Mouse (Mus musculus) liver, postnatal 0 days (tissue): ENCODE measurements around the gene Tex29. TPM values are rescaled to one million over a fixed set of nuclear protein-coding genes. Genes with fewer than 3 reads are reported as not detected.

Experiments used
- ATAC-seq: fragments of 200-750 bp; cut with Nextera tagmentation; 2 replicates; pipeline ENCODE4 v1.8.0; 2017; ENCODE audit warnings: mild to moderate bottlenecking, moderate library complexity
- DNase-seq: peaks from one replicate; pipeline ENCODE4 v3.0.0-alpha.2; 2016
- H3K27ac ChIP-seq: fragments of 300-500 bp; sonication (generic); 2 replicates; pipeline ENCODE4 v1.5.1; 2014; ENCODE audit warnings: antibody characterized with exemption, moderate library complexity, mild to moderate bottlenecking, low read depth
- H3K27me3 ChIP-seq: fragments of 300-500 bp; sonication (generic); 2 replicates; pipeline ENCODE4 v1.6.1; 2014; ENCODE audit warnings: low read length, control low read depth, mixed read lengths; ENCODE audit not compliant: insufficient read depth
- H3K36me3 ChIP-seq: fragments of 300-500 bp; sonication (generic); replicated peaks from 2 replicates; pipeline ENCODE4 v1.6.1; 2014; ENCODE audit warnings: mild to moderate bottlenecking, control low read depth, low read length, moderate library complexity, mixed read lengths; ENCODE audit not compliant: insufficient read depth
- H3K4me1 ChIP-seq: fragments of 300-500 bp; sonication (generic); 2 replicates; pipeline ENCODE4 v1.6.1; 2014; ENCODE audit warnings: antibody characterized with exemption, mild to moderate bottlenecking, control low read depth; ENCODE audit not compliant: insufficient read depth
- H3K4me2 ChIP-seq: fragments of 300-500 bp; sonication (generic); 2 replicates; pipeline ENCODE4 v1.6.1; 2014; ENCODE audit warnings: low read depth, mild to moderate bottlenecking, low read length, moderate library complexity, mixed read lengths
- H3K4me3 ChIP-seq: fragments of 300-500 bp; sonication (generic); 2 replicates; pipeline ENCODE4 v1.5.1; 2014; ENCODE audit warnings: low read depth, low read length
- H3K9ac ChIP-seq: fragments of 300-500 bp; sonication (generic); replicated peaks from 2 replicates; pipeline ENCODE4 v1.6.1; 2014; ENCODE audit warnings: mild to moderate bottlenecking, moderate library complexity
- H3K9me3 ChIP-seq: fragments of 300-500 bp; sonication (generic); 2 replicates; pipeline ENCODE4 v1.6.1; 2016; ENCODE audit warnings: mild to moderate bottlenecking, control low read depth, low read length, mixed read lengths
- CTCF ChIP-seq: sonication (generic); IDR thresholded peaks from 2 replicates; pipeline ENCODE4 v1.5.1; 2016; ENCODE audit warnings: antibody characterized with exemption, low read depth
- EP300 ChIP-seq: IDR thresholded peaks from 2 replicates; pipeline ENCODE4 v1.6.1; 2016; ENCODE audit warnings: antibody characterized with exemption, low read depth, mild to moderate bottlenecking
- WGBS: fragments of 180-500 bp; shearing (Covaris S2); extraction: QIAGEN DNeasy Blood & Tissue Kit; methylation state at CpG from one replicate; pipeline ENCODE4 v1.1.7; 2014; ENCODE audit not compliant: insufficient replicate concordance; 5-methylcytosine and 5-hydroxymethylcytosine counted together
- polyA plus RNA-seq: library from polyadenylated mRNA; unstranded; fragments of >200 nt; fragmentation: Nextera tagmentation; extraction: Ambion mirVana; gene quantifications from 2 replicates; pipeline ENCODE4 v1.2.1, GENCODE M21; 2015

The Tex29 gene
- polyA plus RNA-seq, 1 experiment from 2014 or later = not detected

GRCm38 (mm10) chr8:11813801-11814200 lies 26.5 kb upstream of the Tex29 start:
- H3K27me3 ChIP-seq = no peaks in the 10 kb centered on the region
- DNase-seq = no peak
- no peak for TF ChIP-seq CTCF
- no peak for TF ChIP-seq EP300
- peak overlapping the region; percentile 55; the same call in 1 of the 2 replicates for H3K27ac ChIP-seq
- peaks cover 76% of the 10 kb centered on the region for H3K36me3 ChIP-seq
- H3K9ac ChIP-seq = no peak overlapping the region
- ATAC-seq = peak; percentile 45
- WGBS = 61% methylated on average over 7 of the region's 7 CpGs
- H3K9me3 ChIP-seq = no peaks in the 10 kb centered on the region
- no peak overlapping the region for H3K4me3 ChIP-seq
- no peak overlapping the region for H3K4me2 ChIP-seq
- peaks cover 8% of the 10 kb centered on the region for H3K4me1 ChIP-seq

DNA sequence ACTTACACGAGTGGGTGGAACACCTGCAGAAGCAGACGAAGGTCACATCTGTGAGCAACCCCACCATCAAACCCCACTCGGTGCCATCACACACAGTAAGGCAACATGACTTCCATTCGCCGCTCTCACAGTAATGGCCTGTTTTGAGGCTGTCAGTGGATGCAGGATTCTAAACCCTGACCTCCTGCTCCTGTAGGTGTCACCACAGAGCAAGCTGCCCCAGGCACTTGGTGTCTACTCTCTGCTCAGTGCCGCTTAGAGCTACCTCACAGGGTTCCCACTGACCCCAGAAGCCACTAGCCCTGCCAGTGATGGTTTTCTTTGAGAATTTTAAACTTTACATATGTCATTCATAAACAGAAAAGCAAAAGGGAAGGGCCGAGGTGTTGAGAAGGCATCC lies 25.1 kb upstream of the Tex29 start:
- H3K4me2 ChIP-seq = no peak overlapping the region
- H3K36me3 ChIP-seq = peaks cover 78% of the 10 kb centered on the region
- H3K27me3 ChIP-seq = no peaks in the 10 kb centered on the region
- TF ChIP-seq CTCF (peak; percentile 35; the same call in 1 of the 2 replicates), EP300 (no peak)
- H3K4me3 ChIP-seq = no peak overlapping the region
- no peaks in the 10 kb centered on the region for H3K9me3 ChIP-seq
- no peak for DNase-seq
- ATAC-seq = no peak
- H3K9ac ChIP-seq = no peak overlapping the region
- peaks cover 8% of the 10 kb centered on the region for H3K4me1 ChIP-seq
- whole genome bisulfite sequencing = 80% methylated on average over 7 of the region's 7 CpGs
- no peak overlapping the region for H3K27ac ChIP-seq

GRCm38 (mm10) chr8:11820136-11820535 lies 20.1 kb upstream of the Tex29 start:
- H3K27me3 ChIP-seq = no peaks in the 10 kb centered on the region
- DNase-seq (no peak), ATAC-seq (no peak)
- no peak overlapping the region for H3K4me2 ChIP-seq
- WGBS = 86% methylated on average over 5 of the region's 5 CpGs
- peaks cover 77% of the 10 kb centered on the region for H3K36me3 ChIP-seq
- no peak overlapping the region for H3K9ac ChIP-seq
- no peak for TF ChIP-seq CTCF
- no peak for TF ChIP-seq EP300
- no peak overlapping the region for H3K4me3 ChIP-seq
- H3K27ac ChIP-seq = no peak overlapping the region
- H3K4me1 ChIP-seq = no peaks in the 10 kb centered on the region
- no peaks in the 10 kb centered on the region for H3K9me3 ChIP-seq

GRCm38 (mm10) chr8:11820568-11820967 lies 19.7 kb upstream of the Tex29 start:
- 75% methylated on average over 5 of the region's 5 CpGs for WGBS

DNA sequence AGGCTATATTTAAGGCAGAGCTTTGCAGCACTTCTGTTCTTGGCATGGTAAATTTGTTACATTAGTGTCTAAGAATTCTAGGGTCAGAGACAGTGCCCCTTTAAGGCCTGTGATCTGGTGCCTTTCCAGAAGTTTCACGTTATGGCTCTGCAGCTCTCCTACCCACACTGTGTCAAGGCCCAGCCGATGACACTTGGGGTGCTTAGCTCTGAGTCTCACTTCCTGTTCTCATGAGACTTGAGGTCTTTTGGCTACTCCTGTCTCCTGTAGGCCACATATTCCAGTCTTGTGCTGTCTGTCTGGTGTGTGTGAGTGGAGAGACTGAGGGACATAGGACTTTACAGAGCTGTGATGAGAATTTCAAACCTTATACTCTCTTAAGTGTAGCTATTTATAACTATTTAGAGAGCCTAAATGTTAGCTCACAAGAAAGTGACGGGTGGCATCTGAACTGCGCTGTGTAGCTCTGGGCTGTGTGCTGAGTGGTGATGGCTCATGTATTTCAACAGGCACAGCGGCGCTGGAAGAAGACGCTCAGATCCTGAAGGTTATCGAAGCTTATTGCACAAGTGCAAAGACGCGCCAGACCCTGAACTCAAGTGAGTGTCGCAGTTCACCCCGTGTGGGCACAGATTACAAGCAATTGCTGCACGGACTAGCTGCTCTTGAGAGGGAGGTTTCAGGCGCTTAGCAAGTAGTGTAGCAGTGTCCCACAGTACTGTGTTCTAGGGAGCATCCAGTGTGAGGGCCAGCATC lies 18.6 kb upstream of the Tex29 start:
- Histone ChIP-seq H3K4me2 (no peak overlapping the region), H3K27me3 (no peaks in the 10 kb centered on the region), H3K9ac (no peak overlapping the region), H3K27ac (no peak overlapping the region), H3K4me1 (no peaks in the 10 kb centered on the region), H3K9me3 (no peaks in the 10 kb centered on the region), H3K4me3 (no peak overlapping the region), H3K36me3 (peaks cover 71% of the 10 kb centered on the region)
- 82% methylated on average over 14 of the region's 14 CpGs for WGBS
- TF ChIP-seq CTCF = no peak
- TF ChIP-seq EP300 = no peak
- ATAC-seq = no peak
- DNase-seq = no peak

More at GRCm38 (mm10) chr8:11820568-11820967, 19.7 kb upstream of the Tex29 start:
- ATAC-seq (no peak), DNase-seq (no peak)
- Histone ChIP-seq H3K9ac (no peak overlapping the region), H3K4me2 (no peak overlapping the region), H3K4me3 (no peak overlapping the region), H3K4me1 (no peaks in the 10 kb centered on the region), H3K36me3 (peaks cover 75% of the 10 kb centered on the region), H3K9me3 (no peaks in the 10 kb centered on the region), H3K27me3 (no peaks in the 10 kb centered on the region), H3K27ac (no peak overlapping the region)
- TF ChIP-seq CTCF (no peak), EP300 (no peak)

DNA sequence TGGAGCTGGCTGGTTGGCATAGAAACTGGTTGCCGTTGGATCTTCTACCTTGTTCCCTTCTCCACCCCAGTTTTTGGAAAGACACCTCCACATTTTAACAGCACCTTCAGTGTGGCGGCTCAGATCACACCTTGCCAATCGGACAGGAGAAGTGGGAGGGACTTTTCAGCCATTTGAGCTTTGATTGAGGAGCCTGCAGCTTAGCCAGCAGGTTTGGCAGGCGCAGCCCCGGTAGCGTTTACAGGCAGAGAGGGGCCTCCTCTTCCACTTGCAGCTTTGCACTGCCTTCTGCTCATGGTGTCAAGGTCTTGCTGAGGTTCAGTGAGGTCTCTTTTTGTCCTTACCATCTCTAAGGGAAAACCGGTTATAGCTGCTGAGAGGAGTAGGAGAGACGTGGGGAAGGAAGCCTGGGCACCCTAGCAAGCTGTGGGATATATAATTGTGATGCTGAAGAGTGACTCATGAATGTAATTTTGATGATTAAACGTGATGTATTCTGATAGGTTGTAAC lies 17.7 kb upstream of the Tex29 start:
- Histone ChIP-seq H3K4me3 (no peak overlapping the region), H3K27ac (no peak overlapping the region), H3K27me3 (no peaks in the 10 kb centered on the region), H3K9me3 (no peaks in the 10 kb centered on the region), H3K36me3 (peaks cover 74% of the 10 kb centered on the region), H3K9ac (no peak overlapping the region), H3K4me2 (no peak overlapping the region), H3K4me1 (no peaks in the 10 kb centered on the region)
- TF ChIP-seq EP300 (no peak), CTCF (no peak)
- DNase-seq (no peak), ATAC-seq (no peak)
- 78% methylated on average over 9 of the region's 9 CpGs for WGBS
